In the genomic region with DNA sequence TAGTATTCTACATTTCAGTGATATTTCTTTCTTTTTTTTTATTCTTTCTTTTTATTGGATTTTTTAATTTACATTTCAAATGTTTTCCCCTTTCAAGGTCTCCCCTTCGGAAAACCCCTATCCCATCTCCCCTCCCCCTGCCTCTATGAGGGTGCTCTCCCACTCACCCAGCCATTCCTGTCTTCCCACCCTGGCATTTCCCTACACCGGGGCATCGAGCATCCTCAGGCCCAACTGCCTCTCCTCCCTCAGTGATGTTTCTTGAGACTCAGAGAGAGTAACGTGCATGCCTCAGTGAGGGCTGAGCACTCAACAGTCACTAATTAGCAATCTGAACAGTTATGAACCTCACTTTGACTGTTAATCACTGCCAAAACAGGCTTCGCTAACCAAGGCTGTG, we compare ENCODE assay signal across 30 mouse cellular contexts.
"Had no signal": no experiment of that assay in that cellular context is flagged by ENCODE, and none has a peak within 500 bp of the region (broad histone marks: within the 10 kb centered on the region; RNA-seq: fewer than 3 reads in every experiment).

No protein-coding gene starts in this region.

- DNase-seq: left cerebral cortex, postnatal 4 days; liver; liver, embryonic 13.5 days; liver, postnatal 0 days; lung, adult 18-20 months; lung, adult 2 months; lung, embryonic 14.5 days; lung, postnatal 10 days; lung, postnatal 14 days; lung, postnatal 36 days; lung, postnatal 4 days; midbrain, embryonic 14.5 days had no signal

- H3K27me3 ChIP-seq: limb, embryonic 12.5 days; limb, embryonic 13.5 days; limb, embryonic 15.5 days; liver, embryonic 12.5 days; liver, embryonic 13.5 days; liver, embryonic 15.5 days; lung, embryonic 15.5 days; megakaryocyte, embryonic 14.5 days; midbrain, embryonic 12.5 days; midbrain, embryonic 13.5 days; midbrain, embryonic 15.5 days; neural tube, embryonic 12.5 days had no signal

- ATAC-seq: liver, embryonic 12.5 days; liver, postnatal 0 days; lung, postnatal 0 days; midbrain, embryonic 13.5 days; midbrain, embryonic 15.5 days had no signal

- H3K9ac ChIP-seq: limb, embryonic 12.5 days; limb, embryonic 13.5 days; limb, embryonic 15.5 days; liver, embryonic 12.5 days; liver, embryonic 13.5 days; liver, embryonic 14.5 days; liver, embryonic 15.5 days; liver, postnatal 0 days; lung, embryonic 14.5 days; lung, embryonic 15.5 days; midbrain, embryonic 12.5 days; midbrain, embryonic 13.5 days; midbrain, embryonic 15.5 days; neural tube, embryonic 12.5 days had no signal

- H3K4me2 ChIP-seq: limb, embryonic 12.5 days; limb, embryonic 13.5 days; limb, embryonic 15.5 days; liver, embryonic 11.5 days; liver, embryonic 12.5 days; liver, embryonic 13.5 days; liver, embryonic 15.5 days; lung, embryonic 14.5 days; lung, embryonic 15.5 days; midbrain, embryonic 12.5 days; midbrain, embryonic 13.5 days; midbrain, embryonic 15.5 days; neural tube, embryonic 12.5 days had no signal

- H3K36me3 ChIP-seq: limb, embryonic 10.5 days; limb, embryonic 12.5 days; limb, embryonic 13.5 days; limb, embryonic 15.5 days; liver, embryonic 12.5 days; liver, embryonic 13.5 days; liver, embryonic 15.5 days; lung, embryonic 15.5 days; midbrain, embryonic 10.5 days; midbrain, embryonic 12.5 days; midbrain, embryonic 13.5 days; midbrain, embryonic 15.5 days; neural tube, embryonic 12.5 days had no signal

- H3K4me1 ChIP-seq: limb, embryonic 10.5 days; limb, embryonic 12.5 days; limb, embryonic 13.5 days; limb, embryonic 15.5 days; liver, embryonic 12.5 days; liver, embryonic 13.5 days; liver, embryonic 15.5 days; lung, embryonic 15.5 days; megakaryocyte, embryonic 14.5 days; midbrain, embryonic 10.5 days; midbrain, embryonic 12.5 days; midbrain, embryonic 13.5 days; midbrain, embryonic 15.5 days; neural tube, embryonic 12.5 days had no signal

- H3K9me3 ChIP-seq: limb, embryonic 10.5 days; limb, embryonic 12.5 days; limb, embryonic 13.5 days; limb, embryonic 15.5 days; liver, embryonic 12.5 days; liver, embryonic 13.5 days; liver, embryonic 15.5 days; lung, embryonic 15.5 days; megakaryocyte, embryonic 14.5 days; midbrain, embryonic 10.5 days; midbrain, embryonic 12.5 days; midbrain, embryonic 13.5 days; midbrain, embryonic 15.5 days; neural tube, embryonic 12.5 days had no signal

- H3K4me3 ChIP-seq: limb, embryonic 10.5 days; limb, embryonic 12.5 days; limb, embryonic 13.5 days; limb, embryonic 15.5 days; liver, embryonic 12.5 days; liver, embryonic 13.5 days; liver, embryonic 15.5 days; lung, embryonic 15.5 days; midbrain, embryonic 10.5 days; midbrain, embryonic 12.5 days; midbrain, embryonic 13.5 days; midbrain, embryonic 15.5 days; myocyte; neural tube, embryonic 12.5 days had no signal

- H3K27ac ChIP-seq: limb, embryonic 10.5 days; limb, embryonic 12.5 days; limb, embryonic 13.5 days; limb, embryonic 15.5 days; liver, embryonic 12.5 days; liver, embryonic 13.5 days; liver, embryonic 14.5 days; liver, embryonic 15.5 days; lung, embryonic 15.5 days; macrophage; midbrain, embryonic 10.5 days; midbrain, embryonic 12.5 days; midbrain, embryonic 13.5 days; midbrain, embryonic 15.5 days; neural tube, embryonic 12.5 days had no signal
